Mouse (Mus musculus) small intestine, adult 2 months (tissue): Measurements from ENCODE around the gene Gm4187.
"Not testable (repeated sequence)": the region's sequence is repeated elsewhere in the genome, so short reads cannot be mapped to it uniquely, and the experiment has no call there.

ENCODE experiments used
- CTCF ChIP-seq: fragments of 200-500 bp; IDR thresholded peaks from 2 replicates; pipeline ENCODE4 v1.5.1; 2012; ENCODE audit warnings: low read depth, mild to moderate bottlenecking, control low read depth, inconsistent platforms, low read length, moderate library complexity, mixed read lengths; ENCODE audit not compliant: insufficient replicate concordance, insufficient read length; ENCODE audit errors: extremely low read depth
- POLR2A ChIP-seq: fragments of 200-500 bp; IDR thresholded peaks from 2 replicates; pipeline ENCODE4 v1.6.1; 2012; ENCODE audit warnings: low read depth, mild to moderate bottlenecking, control low read depth, inconsistent platforms, low read length, moderate library complexity

DNA sequence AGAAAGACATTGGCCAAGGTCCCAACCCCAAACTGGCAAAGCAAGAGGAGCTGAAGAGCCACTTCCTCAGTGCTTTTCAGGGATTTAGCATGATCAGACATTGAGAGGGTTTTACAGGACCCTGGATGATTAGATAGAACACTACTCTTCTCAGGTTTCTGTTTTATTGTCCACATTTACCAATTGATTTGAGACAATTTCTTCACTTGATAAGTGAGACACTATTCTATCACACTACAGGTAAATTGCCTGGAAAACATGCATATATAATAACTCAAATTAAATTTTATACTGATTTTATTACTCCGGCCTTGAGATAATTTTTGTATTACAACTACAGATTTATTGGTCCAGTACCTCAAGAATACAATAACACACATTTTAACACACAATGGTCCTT, 41.4 kb upstream of the Gm4187 start, which contains the start of gene Gm8660:
- not testable (repeated sequence) for TF ChIP-seq POLR2A, CTCF
